Mouse (Mus musculus): Measurements from ENCODE around the gene Elavl3.
A peak's percentile ranks its signal among the peaks of the same experiment; 100 is the strongest.
"Not testable (repeated sequence)": the region's sequence is repeated elsewhere in the genome, so short reads cannot be mapped to it uniquely, and the experiment has no call there.

The Elavl3 gene

DNA sequence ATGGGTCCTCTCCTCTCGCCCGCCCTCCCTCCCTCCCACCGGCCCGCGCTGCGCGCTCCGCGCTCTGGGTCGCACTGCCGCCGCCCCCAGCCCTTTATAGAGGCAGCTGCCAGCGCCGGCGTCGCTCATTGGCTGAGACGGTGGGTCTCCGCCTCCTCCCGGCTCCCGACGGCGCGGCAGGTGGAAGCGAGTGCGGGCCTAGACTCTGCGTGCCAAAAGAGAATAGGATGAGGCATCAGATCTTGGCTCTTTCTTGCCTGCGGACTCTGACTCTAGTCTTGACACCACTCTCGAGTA, at the start of gene Elavl3:
Elavl3 (minus strand) TSS at position 66 of the 297 bp plus-strand sequence.
- peak; percentile 77 for DNase-seq (ENCODE audit: low read depth, low spot score)

- DNase-seq (ENCODE audit: low read depth, low spot score) = no peak
These were observed 48.1 kb upstream of the Elavl3 start for GRCm38 (mm10) chr9:22099922-22100321.

- DNase-seq (ENCODE audit: low read depth, low spot score) = no peak
These were observed 47.3 kb upstream of the Elavl3 start, which contains the start of gene Cnn1 for GRCm38 (mm10) chr9:22098993-22099696. Cnn1 (plus strand) TSS chr9:22099216.

- DNase-seq (ENCODE audit: low read depth, low spot score) = no peak
These were observed 44.1 kb upstream of the Elavl3 start for GRCm38 (mm10) chr9:22095854-22096307.

DNA sequence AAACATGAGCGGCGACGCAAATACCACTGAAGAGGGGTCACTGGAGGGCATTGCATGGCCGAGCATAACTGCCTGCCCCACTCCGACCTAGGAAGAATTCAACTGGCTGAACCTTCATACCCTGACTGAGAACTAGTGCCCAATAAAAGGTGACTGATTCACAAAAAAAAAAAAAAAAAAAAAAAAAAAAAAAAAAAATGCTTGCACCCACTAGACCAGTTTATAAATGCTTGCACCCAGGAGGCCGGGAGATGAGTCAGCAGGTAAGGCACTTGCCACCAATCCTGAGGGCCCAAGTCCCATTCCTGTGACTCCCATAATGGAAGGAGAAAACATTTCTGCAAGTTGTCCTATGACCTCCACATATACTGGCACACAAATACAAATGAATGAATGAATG, 40.9 kb upstream of the Elavl3 start:
- DNase-seq (ENCODE audit: low read depth, low spot score) = no peak

DNA sequence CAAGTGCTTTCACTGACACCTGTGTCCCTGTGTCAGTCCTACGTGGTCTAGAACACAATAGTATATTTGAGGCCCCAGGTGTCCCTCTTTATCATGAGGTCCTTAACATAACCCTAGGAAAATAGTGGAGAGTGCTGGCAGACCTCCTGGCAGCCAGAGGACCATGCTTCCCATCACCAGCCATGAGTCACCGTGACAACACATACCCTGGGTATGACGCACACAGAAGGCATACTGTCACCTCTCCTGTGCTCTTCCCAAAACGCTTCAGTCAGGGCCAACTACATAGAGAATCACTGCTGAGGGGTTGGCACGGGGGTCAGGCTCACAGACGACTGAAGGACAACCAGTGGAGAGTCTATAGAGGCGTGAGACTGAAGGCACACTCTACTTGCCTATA, 38.2 kb upstream of the Elavl3 start:
- no peak for DNase-seq (ENCODE audit: low read depth, low spot score)

DNA sequence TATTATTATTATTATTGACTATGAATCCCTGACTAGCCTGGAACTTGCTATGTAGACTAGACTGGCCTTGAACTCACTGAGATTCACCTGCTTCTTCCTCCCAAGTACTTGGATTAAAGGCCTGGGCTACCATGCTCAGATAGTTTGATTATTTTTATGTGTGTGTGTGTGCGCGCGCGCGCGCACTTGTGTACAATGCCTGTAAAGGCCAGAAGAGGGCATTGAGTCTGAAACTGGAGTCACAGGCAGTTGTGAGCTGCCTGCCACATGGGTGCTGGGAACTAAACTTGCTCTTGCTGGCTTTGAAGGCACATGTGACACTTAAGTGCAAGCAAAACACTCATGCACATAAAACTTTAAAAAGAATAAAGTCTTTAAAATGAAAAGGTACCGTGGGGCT, 37.5 kb upstream of the Elavl3 start:
- DNase-seq (ENCODE audit: low read depth, low spot score) = no peak

DNA sequence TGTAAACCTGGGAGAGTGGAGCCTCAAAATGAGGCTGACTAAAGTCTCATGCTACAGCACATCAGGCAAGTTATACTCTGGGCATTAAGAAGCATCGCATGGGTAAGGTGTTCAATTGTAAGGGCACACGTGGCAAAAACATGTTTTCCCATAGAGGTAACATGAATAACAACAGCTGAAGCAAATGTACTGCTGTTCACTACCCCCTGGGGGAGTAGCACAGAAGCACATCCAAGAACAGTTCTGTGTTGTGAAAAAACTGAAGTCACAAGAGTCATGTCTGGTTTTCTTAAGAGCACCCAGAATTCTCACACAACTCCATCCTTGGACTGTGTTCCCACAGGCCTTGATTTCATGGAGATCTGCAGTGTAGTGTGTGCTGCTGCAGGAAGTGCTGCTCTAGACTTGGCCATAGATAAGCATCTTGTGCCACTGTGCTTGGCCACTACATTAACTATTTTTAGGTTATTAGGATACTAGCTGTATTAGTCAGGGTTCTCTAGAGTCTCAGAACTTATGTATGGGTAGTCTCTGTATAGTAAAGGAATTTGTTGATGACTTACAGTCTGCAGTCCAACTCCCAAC, 35.3 kb upstream of the Elavl3 start:
- DNase-seq (ENCODE audit: low read depth, low spot score) = no peak

DNA sequence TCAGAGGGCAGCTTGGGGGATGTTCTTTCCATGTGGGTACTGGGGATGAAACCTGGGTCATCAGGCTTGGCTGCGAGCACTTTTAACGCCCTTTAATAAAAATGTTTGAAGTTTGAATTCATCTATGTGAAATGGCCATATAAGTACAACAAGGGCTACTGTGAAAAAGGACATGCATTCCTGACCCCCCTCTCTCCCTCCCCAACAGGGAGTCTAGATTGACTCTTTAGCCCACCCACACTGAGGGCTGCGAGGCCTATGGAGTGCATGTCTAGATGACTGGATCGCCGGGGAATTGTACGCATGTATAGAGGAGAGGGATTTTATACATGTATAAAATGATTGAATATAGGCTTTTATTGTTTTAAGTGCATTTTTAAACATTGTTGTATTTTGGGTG, 34.2 kb upstream of the Elavl3 start:
- DNase-seq (ENCODE audit: low read depth, low spot score) = no peak

- DNase-seq (ENCODE audit: low read depth, low spot score) = peak; percentile 93
These were observed 33.4 kb upstream of the Elavl3 start, which contains the start of gene Ecsit for GRCm38 (mm10) chr9:22085022-22085834. Ecsit (minus strand) TSS chr9:22085438.

DNA sequence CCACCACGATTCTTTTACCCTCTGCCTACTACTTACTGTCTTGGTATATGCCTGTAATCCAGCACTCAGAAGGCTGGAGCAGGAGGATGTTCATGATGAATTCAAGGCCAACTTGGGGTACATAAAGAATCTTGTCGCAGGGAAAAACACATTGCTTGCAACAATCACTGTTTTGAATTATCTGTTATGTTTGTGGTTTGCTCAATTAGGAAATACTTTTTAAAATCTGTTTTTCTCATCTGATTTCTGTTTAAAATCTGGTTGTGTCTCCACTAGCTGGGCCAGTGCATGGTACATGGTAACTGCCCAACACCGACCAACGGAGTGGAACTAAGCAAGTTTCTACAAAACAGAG, 32.8 kb upstream of the Elavl3 start:
- no peak for DNase-seq (ENCODE audit: low read depth, low spot score)

GRCm38 (mm10) chr9:22076223-22076622, 24.4 kb upstream of the Elavl3 start:
- DNase-seq (ENCODE audit: low read depth, low spot score) = no peak

DNA sequence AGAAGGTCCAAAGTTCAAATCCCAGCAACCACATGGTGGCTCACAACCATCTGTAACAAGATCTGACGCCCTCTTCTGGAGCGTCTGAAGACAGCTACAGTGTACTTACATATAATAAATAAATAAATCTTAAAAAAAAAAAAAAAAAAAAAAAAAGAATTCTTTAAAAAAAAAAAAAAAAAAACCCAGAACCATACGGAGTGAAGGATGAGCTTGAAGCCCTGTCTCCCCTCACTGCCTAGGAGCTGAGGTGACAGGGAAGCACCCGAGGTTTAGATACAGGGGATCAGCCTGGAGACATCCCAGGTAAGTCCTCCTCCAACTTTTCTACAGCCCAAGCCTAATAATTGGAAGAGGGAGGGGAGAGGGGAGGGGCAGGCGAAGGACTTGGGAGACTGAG, 24.0 kb upstream of the Elavl3 start:
- not testable (repeated sequence) for DNase-seq (ENCODE audit: low read depth, low spot score)

- DNase-seq (ENCODE audit: low read depth, low spot score) = no peak
These were observed 20.5 kb upstream of the Elavl3 start for GRCm38 (mm10) chr9:22072276-22072675.

GRCm38 (mm10) chr9:22070791-22071573, 19.2 kb upstream of the Elavl3 start, which contains the start of the genes Gm49318 and Zfp653:
Gm49318 (minus strand) TSS chr9:22071259.
Zfp653 (minus strand) TSS chr9:22071376.
- peak; percentile 90 for DNase-seq (ENCODE audit: low read depth, low spot score)

DNA sequence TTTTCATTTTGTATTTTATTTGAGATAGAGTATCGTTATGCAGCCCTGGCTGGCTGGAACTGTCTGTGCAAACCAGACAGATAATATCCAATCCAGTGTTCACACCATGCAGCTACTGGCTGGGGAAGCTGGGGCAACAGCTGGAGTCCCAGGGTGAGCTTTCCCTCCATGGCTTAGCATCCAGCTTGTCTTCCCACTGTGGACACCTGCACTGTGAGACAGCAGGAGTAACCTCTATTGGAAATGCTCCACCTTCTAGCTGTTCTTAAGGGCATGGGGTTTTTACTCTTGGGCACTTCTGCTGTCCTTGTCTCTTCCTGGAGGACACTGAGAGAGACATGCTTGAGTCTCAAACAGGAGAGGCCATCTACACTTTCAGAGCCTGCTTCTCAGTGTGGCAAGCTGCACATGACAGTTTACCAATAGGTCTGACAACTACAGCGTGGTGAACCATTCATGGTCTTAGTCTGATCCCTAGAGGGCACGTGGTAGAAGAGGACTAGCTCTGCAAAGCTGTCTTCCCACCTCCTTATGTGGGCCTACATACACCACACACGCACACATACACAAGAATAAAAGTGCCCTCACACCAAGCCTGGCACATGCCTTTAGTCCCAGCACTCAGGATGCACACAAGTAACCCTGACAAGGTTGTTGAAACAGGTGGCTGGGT, 18.2 kb upstream of the Elavl3 start:
- DNase-seq (ENCODE audit: low read depth, low spot score) = no peak

- DNase-seq (ENCODE audit: low read depth, low spot score) = no peak
These were observed 15.4 kb upstream of the Elavl3 start for GRCm38 (mm10) chr9:22067195-22067594.

DNA sequence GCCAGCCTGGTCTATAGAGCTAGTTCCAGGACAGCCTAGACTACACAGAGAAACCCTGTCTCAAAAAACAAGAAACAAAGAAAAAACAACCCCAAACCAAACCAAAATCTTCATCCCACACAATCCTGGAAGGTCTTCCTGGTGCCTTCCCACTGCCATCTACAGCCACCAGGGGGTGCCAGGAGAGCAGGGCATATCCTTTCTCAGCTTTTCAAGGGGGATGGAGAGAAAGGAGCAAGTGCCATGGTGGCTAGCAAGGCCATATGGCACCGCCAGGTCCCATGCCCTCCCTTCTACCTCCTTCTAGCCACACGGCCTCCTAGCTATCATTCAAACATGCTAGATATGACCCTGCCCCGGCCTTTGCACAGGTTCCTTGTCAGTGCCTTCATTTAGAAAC, 14.6 kb upstream of the Elavl3 start:
- DNase-seq (ENCODE audit: low read depth, low spot score) = no peak

DNA sequence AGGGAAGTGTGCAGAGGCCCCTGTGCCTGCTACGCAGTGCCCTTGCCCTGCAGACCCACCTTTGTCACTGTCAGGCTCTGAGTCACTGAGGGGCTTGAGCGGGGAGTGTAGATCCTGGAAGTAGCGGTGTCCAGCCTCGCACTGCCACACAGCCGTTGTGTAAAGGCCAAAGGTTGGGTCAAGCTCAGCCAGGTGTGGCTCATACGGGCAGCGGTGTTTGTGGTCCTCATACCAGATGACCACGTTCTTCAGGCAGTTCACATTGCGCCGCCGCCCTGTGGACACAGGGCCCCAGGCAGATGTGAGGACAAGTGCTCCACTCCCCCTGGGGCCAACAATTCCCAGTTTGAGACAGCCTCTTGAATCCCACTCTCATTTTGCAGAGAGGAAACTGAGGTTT, 13.8 kb upstream of the Elavl3 start:
- DNase-seq (ENCODE audit: low read depth, low spot score) = no peak

GRCm38 (mm10) chr9:22064341-22064740, 12.5 kb upstream of the Elavl3 start:
- no peak for DNase-seq (ENCODE audit: low read depth, low spot score)

DNA sequence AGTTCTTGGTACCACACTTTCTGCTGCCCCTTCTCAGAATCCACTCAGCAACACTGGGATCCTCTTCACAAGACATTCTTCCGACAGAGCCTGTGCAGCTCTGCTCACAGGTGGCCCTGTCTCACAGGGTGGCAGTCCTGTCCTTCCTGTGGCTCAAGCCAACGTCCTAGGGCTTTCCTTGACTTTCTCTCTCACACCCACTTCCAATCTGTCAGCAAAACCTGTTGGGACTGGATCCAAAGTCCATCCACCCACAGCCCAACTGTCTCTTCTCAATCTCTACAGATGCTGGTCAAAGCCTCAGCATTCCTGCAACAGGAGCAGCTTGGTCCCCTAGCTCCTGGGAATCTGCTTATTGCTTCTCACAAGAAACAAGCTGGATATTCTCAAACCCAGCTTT, 9.5 kb upstream of the Elavl3 start:
- no peak for DNase-seq (ENCODE audit: low read depth, low spot score)
